Mouse (Mus musculus) monocyte, adult 5-6 weeks (primary cell): ENCODE results near the gene Slc12a8. TPM values are rescaled to one million over a fixed set of nuclear protein-coding genes. Genes with fewer than 3 reads are reported as not detected.

Source experiments
- ATAC-seq: fragments of 153-309, 156-312 bp; replicated peaks from 2 replicates; pipeline ENCODE4 v1.8.0; 2017; ENCODE audit warnings: mild to moderate bottlenecking; ENCODE audit not compliant: low TSS enrichment, insufficient number of reproducible peaks, severe bottlenecking, poor library complexity, low FRiP score
- total RNA-seq: library from RNA; stranded (forward); fragments of 200-1000, 200-491, 200-594 nt; gene quantifications from 3 replicates; pipeline ENCODE4 v1.2.3, GENCODE M21; 2017

Slc12a8 gene
- total RNA-seq, 1 experiment from 2014 or later, result not detected

DNA sequence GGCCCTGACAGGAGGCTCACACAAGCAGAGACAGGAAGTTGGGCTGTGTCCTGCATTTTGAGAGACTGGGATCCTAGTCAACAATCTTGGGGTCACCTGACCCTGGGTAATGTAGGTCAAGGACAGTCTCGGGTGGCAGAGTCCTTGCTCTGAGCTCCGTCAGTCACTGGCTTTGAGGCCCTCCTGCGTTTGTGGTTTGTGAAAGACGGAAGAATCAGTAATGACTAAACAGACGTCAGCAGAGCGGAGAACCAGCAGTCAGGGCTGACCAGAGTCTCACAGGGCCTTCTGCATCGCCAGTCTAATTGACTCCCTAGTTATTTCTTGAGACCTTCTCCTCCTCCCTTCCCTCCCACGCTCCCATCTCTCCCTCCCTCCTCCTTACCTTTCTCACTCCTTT lies 14.1 kb downstream of the Slc12a8 start:
- ATAC-seq, result no peak; the same call in 1 of the 2 replicates

DNA sequence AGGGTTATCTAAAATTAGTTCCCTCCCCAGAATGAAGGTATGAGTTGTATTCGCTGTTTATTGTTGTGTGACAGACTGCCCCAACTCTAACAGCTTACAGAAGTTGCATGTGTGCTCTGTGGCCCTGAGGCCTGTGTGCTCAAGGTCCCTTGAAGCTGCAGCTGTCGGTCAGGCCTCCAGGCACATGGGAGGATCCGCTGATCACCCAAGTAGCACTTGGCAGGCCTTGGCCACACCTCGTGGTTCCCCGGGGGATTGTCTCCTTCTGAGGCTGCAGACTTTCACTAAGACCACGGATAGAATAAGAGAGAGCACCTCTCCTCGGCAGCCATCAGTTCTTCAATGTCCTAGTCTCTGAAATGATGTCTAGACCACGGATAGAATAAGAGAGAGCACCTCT lies 19.3 kb downstream of the Slc12a8 start:
- no peak for ATAC-seq

DNA sequence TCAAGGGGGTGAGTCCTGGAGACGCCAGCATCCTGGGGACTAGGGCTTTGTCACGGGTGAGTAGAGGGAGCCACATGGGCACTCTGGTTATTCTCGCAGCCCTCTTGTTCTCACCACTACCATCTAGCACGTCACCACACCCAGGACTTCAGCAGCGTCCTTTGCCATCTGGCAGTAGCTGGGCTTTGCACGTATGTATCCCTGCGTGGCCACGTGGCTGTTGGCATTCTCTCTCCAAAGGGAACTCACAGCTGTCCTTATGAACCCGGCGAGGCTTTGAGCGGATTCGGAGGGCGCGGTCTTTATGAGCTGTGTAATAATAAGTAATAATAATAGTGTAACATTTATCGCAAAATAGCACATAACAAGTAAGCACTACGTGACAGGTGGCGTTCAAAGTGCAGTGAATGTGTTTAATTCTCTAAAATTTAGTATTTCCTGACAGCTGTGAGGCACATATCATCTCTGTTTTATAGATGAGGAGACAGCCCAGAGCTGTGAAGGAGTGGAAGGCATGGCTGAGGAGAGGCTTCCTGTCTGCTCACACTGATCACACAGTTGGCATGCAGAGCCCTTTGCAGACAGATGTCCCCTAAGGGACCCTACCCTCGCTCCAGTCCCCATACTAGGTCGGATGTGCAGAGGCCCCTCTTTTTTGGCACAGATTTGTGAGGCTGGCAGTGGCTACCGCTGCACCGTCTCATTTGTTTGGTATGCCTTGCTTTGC lies 20.5 kb downstream of the Slc12a8 start:
- no peak for ATAC-seq

- no peak for ATAC-seq
Measured at GRCm38 (mm10) chr16:33544346-33544745, 27.2 kb downstream of the Slc12a8 start.

DNA sequence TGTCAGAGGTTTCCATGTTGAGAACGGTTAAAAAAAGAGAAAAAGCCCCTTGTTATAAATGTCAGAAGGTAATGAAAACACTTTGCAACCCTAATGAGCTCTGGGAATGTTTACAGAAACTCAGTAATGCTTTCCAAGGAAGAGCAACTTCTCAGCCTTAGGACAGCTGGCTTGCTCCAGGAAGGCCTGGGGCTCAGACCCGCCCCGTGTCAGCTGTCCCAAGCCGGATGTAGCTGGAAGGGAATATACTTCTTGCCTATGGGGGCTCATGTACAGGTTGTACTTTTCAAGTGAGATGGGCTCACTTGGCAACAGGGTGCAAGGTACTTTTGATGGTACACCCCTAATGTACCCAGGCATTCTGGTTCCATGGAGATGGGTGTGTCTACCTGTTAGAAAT lies 28.4 kb downstream of the Slc12a8 start:
- no peak for ATAC-seq

GRCm38 (mm10) chr16:33553689-33554342 lies 36.7 kb downstream of the Slc12a8 start:
- ATAC-seq, result no peak

GRCm38 (mm10) chr16:33558121-33558520 lies 41.0 kb downstream of the Slc12a8 start:
- ATAC-seq, result no peak

- ATAC-seq, result peak; percentile 47; the same call in 1 of the 2 replicates
Measured at GRCm38 (mm10) chr16:33560281-33560680, 43.2 kb downstream of the Slc12a8 start.

GRCm38 (mm10) chr16:33561308-33562009 lies 44.3 kb downstream of the Slc12a8 start:
- no peak for ATAC-seq

DNA sequence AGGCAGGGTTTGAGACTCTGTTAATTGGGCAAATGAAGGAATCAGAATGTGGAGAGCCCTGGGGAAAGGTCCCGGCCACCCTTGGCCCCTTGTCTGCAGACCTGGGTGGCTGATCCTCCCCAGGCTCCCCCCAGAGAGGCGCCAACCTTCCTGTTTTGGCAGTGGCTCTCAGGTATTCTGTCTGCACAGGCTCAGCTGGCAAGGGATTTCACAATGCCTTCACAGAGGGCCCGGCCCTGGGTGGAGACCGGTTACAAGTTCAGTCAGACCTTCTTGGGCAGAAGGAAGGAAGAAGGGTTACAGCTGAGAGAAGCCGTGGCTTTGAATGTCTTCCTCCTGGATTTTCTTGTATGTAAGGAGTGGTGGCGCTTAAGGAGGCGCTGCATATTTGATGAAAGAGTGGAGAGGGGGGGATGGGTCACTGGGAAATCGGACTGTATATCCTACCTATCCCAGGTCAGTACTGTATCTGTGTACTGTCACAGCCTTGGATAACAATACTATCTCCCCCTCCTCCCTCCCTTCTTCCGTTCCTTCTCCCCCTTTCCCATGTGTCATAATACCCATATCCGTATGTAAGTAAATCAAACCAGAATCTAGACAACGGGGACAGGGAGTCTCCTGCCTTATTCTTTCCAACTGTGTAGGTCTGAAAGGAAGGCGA lies 45.9 kb downstream of the Slc12a8 start:
- ATAC-seq, result 0 out of 2 replicates have a peak, but pooled peaks have one; percentile 40

DNA sequence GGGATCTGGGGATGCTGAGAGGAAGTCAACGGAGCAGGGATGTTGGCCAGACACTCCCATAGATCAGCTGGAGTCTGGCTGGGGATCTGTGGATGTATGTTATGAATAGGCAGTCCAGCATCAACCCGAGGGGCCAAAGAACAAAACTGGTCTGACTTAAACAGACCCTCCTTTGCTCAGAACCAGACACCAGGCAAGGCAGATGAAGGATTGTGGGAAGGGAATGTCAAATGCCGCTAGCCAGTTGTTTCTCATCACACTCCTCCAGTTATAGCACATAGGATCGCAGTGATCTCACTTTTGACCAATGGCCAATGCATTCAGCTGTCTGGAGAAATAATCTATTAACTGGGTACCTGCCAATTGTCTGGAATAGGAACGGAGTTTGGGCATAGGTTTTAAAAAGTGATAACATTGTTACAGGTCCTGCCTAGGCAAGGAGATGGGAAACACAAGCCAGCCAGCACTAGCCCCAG lies 46.4 kb downstream of the Slc12a8 start:
- ATAC-seq, result no peak

DNA sequence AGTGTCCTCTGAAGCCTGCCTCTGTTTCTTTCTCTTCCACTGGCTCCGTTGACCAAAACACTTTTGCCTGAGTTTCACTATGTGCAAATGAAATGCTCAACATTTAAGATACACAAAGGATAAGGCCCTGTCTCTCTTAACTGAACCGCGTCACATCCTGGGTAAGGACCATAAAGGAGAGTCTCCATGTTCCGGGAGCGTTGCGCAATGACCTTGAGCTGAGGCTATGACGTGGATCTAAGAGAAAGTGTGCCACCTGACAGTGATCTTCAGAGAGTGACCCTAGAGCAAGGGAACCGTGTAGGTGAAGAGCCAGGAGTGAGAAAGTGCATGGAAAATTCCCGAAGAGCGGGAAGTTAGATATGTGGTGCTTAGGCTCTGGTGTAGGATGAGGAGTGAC lies 49.3 kb downstream of the Slc12a8 start:
- ATAC-seq, result no peak

- ATAC-seq, result no peak
Measured at GRCm38 (mm10) chr16:33567736-33568135, 50.6 kb downstream of the Slc12a8 start.

GRCm38 (mm10) chr16:33568269-33569016 lies 51.3 kb downstream of the Slc12a8 start:
- no peak for ATAC-seq

- ATAC-seq, result no peak
Measured at GRCm38 (mm10) chr16:33572646-33573045, 55.5 kb downstream of the Slc12a8 start.

DNA sequence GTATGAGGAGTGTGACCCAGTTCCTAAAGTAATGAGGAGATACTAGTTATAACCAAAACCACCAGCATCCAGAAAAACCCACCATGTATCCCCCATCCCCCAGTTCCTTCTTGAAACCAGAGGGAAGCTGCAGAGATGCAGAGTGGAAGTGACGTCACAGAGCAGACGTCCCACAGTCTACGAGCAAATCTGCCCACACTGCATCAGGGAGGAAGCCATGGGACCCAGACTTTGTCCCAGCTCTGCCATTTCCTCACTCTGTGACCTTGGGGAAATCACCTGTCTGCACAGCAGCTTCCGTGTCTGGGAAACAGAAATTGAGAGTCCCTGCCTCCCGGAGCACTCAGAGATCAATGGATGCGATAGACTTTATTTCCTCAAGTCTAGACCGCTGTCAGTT lies 56.6 kb downstream of the Slc12a8 start:
- ATAC-seq, result peak; percentile 56; the same call in 1 of the 2 replicates

DNA sequence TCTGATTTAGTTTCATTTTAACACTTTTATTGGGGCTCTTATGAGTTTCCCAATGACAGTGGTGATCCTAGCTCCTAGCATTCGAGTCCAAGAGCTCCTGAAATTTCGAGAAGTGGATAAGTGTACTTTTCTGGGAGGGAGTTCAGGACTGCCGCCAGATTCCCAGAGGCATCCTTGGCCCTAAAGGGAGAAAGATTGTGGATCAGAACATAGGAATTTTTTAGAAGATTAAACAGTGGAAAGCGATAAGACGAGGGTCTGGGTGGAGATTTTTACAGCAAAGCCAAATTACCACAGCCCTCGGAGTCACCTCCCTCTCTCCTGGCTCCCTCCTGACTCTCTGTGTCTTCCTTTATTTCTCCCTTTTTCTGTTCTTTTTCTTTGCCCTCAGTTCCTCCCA lies 58.6 kb downstream of the Slc12a8 start:
- no peak for ATAC-seq
